Mouse (Mus musculus): Measurements from ENCODE around the gene Gstt1. TPM values are rescaled to one million over a fixed set of nuclear protein-coding genes. Genes with fewer than 3 reads are reported as not detected.
A peak's percentile ranks its signal among the peaks of the same experiment; 100 is the strongest.

Gene Gstt1
- total and polyA plus RNA-seq, 2 experiments from 2014 or later, result 19.2 to 21.3 TPM

- ATAC-seq, result no peak
- WGBS, result 76% methylated on average over 6 of the region's 6 CpGs
- no peaks in the 10 kb centered on the region for H3K27me3 ChIP-seq (ENCODE audit: insufficient read depth, low read length)
- no peak overlapping the region for H3K4me2 ChIP-seq (ENCODE audit: low read depth)
- no peak overlapping the region for H3K9ac ChIP-seq
- H3K4me1 ChIP-seq (ENCODE audit: insufficient read depth), result no peaks in the 10 kb centered on the region
- no peaks in the 10 kb centered on the region for H3K36me3 ChIP-seq (ENCODE audit: insufficient read depth)
- no peak overlapping the region for H3K27ac ChIP-seq (ENCODE audit: low read depth, low read length)
- no peak for TF ChIP-seq CTCF (IDR thresholded peaks at IDR 0.05; ENCODE audit: low read depth)
- no peak overlapping the region for H3K4me3 ChIP-seq (ENCODE audit: low read depth, low read length)
- no peak for DNase-seq
- H3K9me3 ChIP-seq (ENCODE audit: low read length), result no peaks in the 10 kb centered on the region
These were observed 9.2 kb downstream of the Gstt1 start for GRCm38 (mm10) chr10:75789081-75789735.

DNA sequence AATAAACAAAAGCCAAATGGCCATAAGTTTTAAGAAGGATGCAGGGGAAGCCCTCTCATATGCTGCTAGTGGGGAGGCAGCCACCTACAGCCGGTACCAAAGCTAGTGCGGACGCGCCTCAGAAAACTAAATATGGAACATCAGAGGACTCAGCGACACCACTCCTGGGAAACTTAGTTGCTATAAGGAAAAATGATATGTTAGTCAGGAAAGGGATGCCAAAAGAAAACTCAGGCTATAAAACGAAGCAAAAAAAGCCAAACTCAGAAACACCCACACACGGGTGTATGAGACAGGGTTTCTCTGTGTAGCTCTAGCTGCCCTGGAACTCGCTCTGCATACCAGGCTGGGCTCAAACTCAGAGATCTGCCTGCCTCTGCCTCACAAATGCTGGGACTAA, 10.1 kb downstream of the Gstt1 start:
- 91% methylated on average over 8 of the region's 8 CpGs for WGBS
- no peak for TF ChIP-seq CTCF (IDR thresholded peaks at IDR 0.05; ENCODE audit: low read depth)
- Histone ChIP-seq H3K4me1 (ENCODE audit: insufficient read depth) (no peaks in the 10 kb centered on the region), H3K27ac (ENCODE audit: low read depth, low read length) (no peak overlapping the region), H3K9me3 (ENCODE audit: low read length) (no peaks in the 10 kb centered on the region), H3K36me3 (ENCODE audit: insufficient read depth) (no peaks in the 10 kb centered on the region), H3K27me3 (ENCODE audit: insufficient read depth, low read length) (no peaks in the 10 kb centered on the region), H3K9ac (no peak overlapping the region), H3K4me2 (ENCODE audit: low read depth) (no peak overlapping the region), H3K4me3 (ENCODE audit: low read depth, low read length) (no peak overlapping the region)
- DNase-seq (no peak), ATAC-seq (no peak)

- WGBS, result 75% methylated on average over 1 of the region's 1 CpGs
- no peak for TF ChIP-seq CTCF (IDR thresholded peaks at IDR 0.05; ENCODE audit: low read depth)
- DNase-seq (no peak), ATAC-seq (no peak)
- H3K27ac ChIP-seq (ENCODE audit: low read depth, low read length), result no peak overlapping the region
- H3K27me3 ChIP-seq (ENCODE audit: insufficient read depth, low read length), result peaks cover 9% of the 10 kb centered on the region
- no peak overlapping the region for H3K9ac ChIP-seq
- H3K4me3 ChIP-seq (ENCODE audit: low read depth, low read length), result no peak overlapping the region
- H3K4me1 ChIP-seq (ENCODE audit: insufficient read depth), result 0 out of 2 replicates have a peak, but pooled peaks cover 8% of the 10 kb centered on the region
- H3K4me2 ChIP-seq (ENCODE audit: low read depth), result no peak overlapping the region
- H3K36me3 ChIP-seq (ENCODE audit: insufficient read depth), result no peaks in the 10 kb centered on the region
- H3K9me3 ChIP-seq (ENCODE audit: low read length), result no peaks in the 10 kb centered on the region
These were observed 12.9 kb downstream of the Gstt1 start for GRCm38 (mm10) chr10:75785442-75785841.

GRCm38 (mm10) chr10:75780769-75781578, 17.4 kb downstream of the Gstt1 start, which contains the start of the genes Gm20441 and Gstt3:
Gene Gm20441, minus strand, starts transcription at chr10:75780954.
Gene Gstt3, minus strand, starts transcription at chr10:75781414.
- no peak for ATAC-seq
- peak; percentile 4 for DNase-seq
- peaks cover 16% of the 10 kb centered on the region for H3K27me3 ChIP-seq (ENCODE audit: insufficient read depth, low read length)
- H3K4me3 ChIP-seq (ENCODE audit: low read depth, low read length), result peak within 1 kb of the TSS; percentile 27
- TF ChIP-seq CTCF (IDR thresholded peaks at IDR 0.05; ENCODE audit: low read depth), result no peak
- WGBS, result 1% methylated on average over 28 of the region's 28 CpGs
- peak within 1 kb of the TSS; percentile 32; the same call in 1 of the 2 replicates for H3K9ac ChIP-seq
- 0 out of 2 replicates have a peak, but pooled peaks cover 8% of the 10 kb centered on the region for H3K4me1 ChIP-seq (ENCODE audit: insufficient read depth)
- no peak within 1 kb of the TSS for H3K27ac ChIP-seq (ENCODE audit: low read depth, low read length)
- H3K9me3 ChIP-seq (ENCODE audit: low read length), result no peaks in the 10 kb centered on the region
- H3K36me3 ChIP-seq (ENCODE audit: insufficient read depth), result no peaks in the 10 kb centered on the region
- H3K4me2 ChIP-seq (ENCODE audit: low read depth), result peak within 1 kb of the TSS; percentile 53

DNA sequence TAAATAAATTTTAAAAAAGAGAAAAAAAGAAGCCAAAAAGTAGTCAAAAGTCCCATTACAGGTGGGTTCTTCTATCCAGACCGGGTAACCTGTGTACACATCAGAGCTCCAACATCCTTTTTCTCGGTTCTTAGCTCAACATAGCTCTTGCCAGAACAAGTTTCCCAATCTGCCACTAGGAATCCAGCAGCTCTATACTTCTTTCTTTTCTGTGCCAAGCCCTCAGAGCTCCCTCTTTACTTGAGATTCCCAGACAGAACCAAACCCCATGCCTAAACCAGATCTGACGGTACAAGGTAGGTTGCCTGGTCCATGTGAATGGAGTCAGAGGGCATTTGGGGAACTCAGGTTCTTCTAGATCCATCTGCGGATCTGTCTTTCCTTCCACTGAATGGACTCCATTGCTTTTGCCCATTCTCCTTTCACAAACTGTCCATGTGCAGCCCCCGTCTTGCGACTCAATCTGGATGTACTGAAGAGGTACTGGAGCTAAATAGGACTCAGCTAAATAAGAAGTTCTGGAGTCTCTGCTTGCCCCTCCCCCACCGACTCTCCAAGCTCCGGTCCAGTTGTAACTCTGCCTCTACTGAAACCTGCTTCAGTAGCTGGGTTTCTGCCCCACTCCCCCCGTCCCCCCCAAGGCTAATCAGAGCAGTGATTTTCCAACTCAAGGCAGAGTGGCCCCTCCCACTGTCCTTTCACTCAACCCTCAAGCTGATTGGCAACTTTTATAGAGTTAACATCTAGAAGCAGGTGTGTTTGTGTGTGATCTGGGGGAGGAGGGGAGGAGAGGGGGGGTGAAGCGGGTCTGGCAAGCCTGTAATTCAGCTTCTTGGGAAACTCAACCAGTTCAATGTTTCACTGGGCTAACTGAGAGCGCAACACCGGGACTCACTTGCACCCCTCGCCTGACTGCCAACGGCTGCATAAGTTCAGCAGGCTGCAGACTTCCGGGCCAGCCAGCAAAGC, 18.9 kb downstream of the Gstt1 start:
- no peak for TF ChIP-seq CTCF (IDR thresholded peaks at IDR 0.05; ENCODE audit: low read depth)
- peaks cover 16% of the 10 kb centered on the region for H3K27me3 ChIP-seq (ENCODE audit: insufficient read depth, low read length)
- 38% methylated on average over 15 of the region's 15 CpGs for WGBS

GRCm38 (mm10) chr10:75777885-75778284, 20.5 kb downstream of the Gstt1 start:
- peaks cover 16% of the 10 kb centered on the region for H3K27me3 ChIP-seq (ENCODE audit: insufficient read depth, low read length)
- TF ChIP-seq CTCF (IDR thresholded peaks at IDR 0.05; ENCODE audit: low read depth), result no peak
- H3K9me3 ChIP-seq (ENCODE audit: low read length), result no peaks in the 10 kb centered on the region
- H3K9ac ChIP-seq, result no peak overlapping the region
- no peak overlapping the region for H3K27ac ChIP-seq (ENCODE audit: low read depth, low read length)
- ATAC-seq, result no peak
- WGBS, result 77% methylated on average over 2 of the region's 2 CpGs
- no peak for DNase-seq
- no peak overlapping the region for H3K4me3 ChIP-seq (ENCODE audit: low read depth, low read length)
- no peak overlapping the region for H3K4me2 ChIP-seq (ENCODE audit: low read depth)
- no peaks in the 10 kb centered on the region for H3K36me3 ChIP-seq (ENCODE audit: insufficient read depth)
- H3K4me1 ChIP-seq (ENCODE audit: insufficient read depth), result 0 out of 2 replicates have a peak, but pooled peaks cover 8% of the 10 kb centered on the region

More for the DNA sequence above, 18.9 kb downstream of the Gstt1 start:
- no peak for DNase-seq
- no peak overlapping the region for H3K9ac ChIP-seq
- H3K36me3 ChIP-seq (ENCODE audit: insufficient read depth), result no peaks in the 10 kb centered on the region
- no peaks in the 10 kb centered on the region for H3K9me3 ChIP-seq (ENCODE audit: low read length)
- ATAC-seq, result no peak
- no peak overlapping the region for H3K27ac ChIP-seq (ENCODE audit: low read depth, low read length)
- H3K4me3 ChIP-seq (ENCODE audit: low read depth, low read length), result no peak overlapping the region
- no peak overlapping the region for H3K4me2 ChIP-seq (ENCODE audit: low read depth)
- 0 out of 2 replicates have a peak, but pooled peaks cover 8% of the 10 kb centered on the region for H3K4me1 ChIP-seq (ENCODE audit: insufficient read depth)

Data from forebrain, postnatal 0 days (tissue).